Mouse (Mus musculus) hindbrain, embryonic 10.5 days (tissue): ENCODE measurements around the gene Tacr1. TPM values are rescaled to one million over a fixed set of nuclear protein-coding genes. Genes with fewer than 3 reads are reported as not detected.

Experiments used
- DNase-seq: peaks from one replicate; pipeline ENCODE4 v3.0.0-alpha.2; 2017; ENCODE audit warnings: low spot score
- H3K27ac ChIP-seq: fragments of 300-500 bp; sonication (generic); 2 replicates; pipeline ENCODE4 v1.5.1; 2016; ENCODE audit warnings: mild to moderate bottlenecking, moderate library complexity
- H3K27me3 ChIP-seq: fragments of 300-500 bp; sonication (generic); 2 replicates; pipeline ENCODE4 v1.6.1; 2016; ENCODE audit warnings: mild to moderate bottlenecking; ENCODE audit not compliant: poor library complexity, insufficient read depth, severe bottlenecking
- H3K36me3 ChIP-seq: fragments of 300-500 bp; sonication (generic); 2 replicates; pipeline ENCODE4 v1.6.1; 2016; ENCODE audit warnings: mild to moderate bottlenecking, moderate library complexity
- H3K4me1 ChIP-seq: fragments of 300-500 bp; sonication (generic); replicated peaks from 2 replicates; pipeline ENCODE4 v1.6.1; 2016; ENCODE audit warnings: mild to moderate bottlenecking
- H3K4me3 ChIP-seq: fragments of 300-500 bp; sonication (generic); 2 replicates; pipeline ENCODE4 v1.5.1; 2016; ENCODE audit warnings: mild to moderate bottlenecking, moderate library complexity
- H3K9me3 ChIP-seq: fragments of 300-500 bp; sonication (generic); 2 replicates; pipeline ENCODE4 v1.6.1; 2016; ENCODE audit warnings: mild to moderate bottlenecking, moderate library complexity
- WGBS: fragments of 180-500 bp; shearing (Covaris S2); methylation state at CpG from one replicate; pipeline ENCODE4 v1.1.7; 2016; 5-methylcytosine and 5-hydroxymethylcytosine counted together
- polyA plus RNA-seq: library from polyadenylated mRNA; unstranded; fragments of >200 nt; fragmentation: Nextera tagmentation; extraction: Ambion mirVana; gene quantifications from 2 replicates; pipeline ENCODE4 v1.2.1, GENCODE M21; 2016

The Tacr1 gene
- polyA plus RNA-seq, 1 experiment from 2014 or later = 0.59 TPM

GRCm38 (mm10) chr6:82585396-82585795, 183.3 kb downstream of the Tacr1 start:
- Histone ChIP-seq H3K27ac (no peak overlapping the region), H3K9me3 (no peaks in the 10 kb centered on the region), H3K36me3 (no peaks in the 10 kb centered on the region), H3K4me3 (no peak overlapping the region), H3K4me1 (no peaks in the 10 kb centered on the region), H3K27me3 (no peaks in the 10 kb centered on the region)
- DNase-seq = no peak
- 71% methylated on average over 6 of the region's 6 CpGs for WGBS

- H3K27me3 ChIP-seq = no peaks in the 10 kb centered on the region
- DNase-seq = no peak
- 86% methylated on average over 7 of the region's 7 CpGs for WGBS
- H3K9me3 ChIP-seq = no peaks in the 10 kb centered on the region; the same call in 1 of the 2 replicates
- no peaks in the 10 kb centered on the region for H3K36me3 ChIP-seq
- H3K27ac ChIP-seq = no peak overlapping the region
- no peak overlapping the region for H3K4me3 ChIP-seq
- no peaks in the 10 kb centered on the region for H3K4me1 ChIP-seq
These were observed 187.3 kb downstream of the Tacr1 start for GRCm38 (mm10) chr6:82589387-82589786.

GRCm38 (mm10) chr6:82595461-82596090, 193.4 kb downstream of the Tacr1 start:
- Histone ChIP-seq H3K4me1 (no peaks in the 10 kb centered on the region), H3K4me3 (no peak overlapping the region), H3K27me3 (no peaks in the 10 kb centered on the region), H3K9me3 (no peaks in the 10 kb centered on the region; the same call in 1 of the 2 replicates), H3K27ac (no peak overlapping the region), H3K36me3 (no peaks in the 10 kb centered on the region)
- 86% methylated on average over 8 of the region's 8 CpGs for WGBS
- DNase-seq = no peak

- WGBS = 89% methylated on average over 9 of the region's 9 CpGs
- no peak for DNase-seq
- Histone ChIP-seq H3K4me3 (no peak overlapping the region), H3K4me1 (peaks cover 5% of the 10 kb centered on the region; the same call in 1 of the 2 replicates), H3K9me3 (peaks cover 5% of the 10 kb centered on the region; the same call in 1 of the 2 replicates), H3K27me3 (no peaks in the 10 kb centered on the region), H3K36me3 (no peaks in the 10 kb centered on the region), H3K27ac (no peak overlapping the region)
These were observed 201.1 kb downstream of the Tacr1 start for GRCm38 (mm10) chr6:82603228-82603627.

DNA sequence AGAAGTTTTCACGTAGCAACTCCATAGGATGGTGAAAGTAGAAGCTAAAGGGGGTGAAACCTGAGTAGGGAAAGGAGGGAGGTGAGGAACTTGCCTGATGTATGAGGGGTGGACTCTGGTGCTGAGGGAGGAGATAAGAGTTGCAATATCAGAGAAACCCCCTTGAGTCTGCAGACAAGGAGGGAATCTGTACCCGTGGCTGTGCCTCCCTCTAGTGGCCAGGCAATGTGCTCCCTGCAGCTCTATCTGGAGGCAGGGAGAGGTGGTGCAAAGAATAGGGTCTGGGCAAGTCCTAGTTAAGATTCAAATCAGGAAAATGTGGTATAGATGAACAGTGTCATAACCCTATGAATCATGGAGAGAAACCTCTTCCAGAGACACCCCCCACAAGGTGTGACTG, 201.5 kb downstream of the Tacr1 start:
- H3K27ac ChIP-seq = no peak overlapping the region
- H3K4me1 ChIP-seq = peaks cover 5% of the 10 kb centered on the region; the same call in 1 of the 2 replicates
- no peaks in the 10 kb centered on the region for H3K36me3 ChIP-seq
- no peaks in the 10 kb centered on the region for H3K27me3 ChIP-seq
- H3K9me3 ChIP-seq = peaks cover 5% of the 10 kb centered on the region; the same call in 1 of the 2 replicates
- no peak overlapping the region for H3K4me3 ChIP-seq
- DNase-seq = peak; percentile 44
- 56% methylated on average over 2 of the region's 2 CpGs for WGBS

GRCm38 (mm10) chr6:82604791-82605190, 202.7 kb downstream of the Tacr1 start:
- Histone ChIP-seq H3K9me3 (peaks cover 5% of the 10 kb centered on the region; the same call in 1 of the 2 replicates), H3K27me3 (no peaks in the 10 kb centered on the region), H3K36me3 (no peaks in the 10 kb centered on the region), H3K4me3 (no peak overlapping the region), H3K4me1 (peaks cover 5% of the 10 kb centered on the region; the same call in 1 of the 2 replicates), H3K27ac (no peak overlapping the region)
- WGBS = 82% methylated on average over 8 of the region's 8 CpGs
- no peak for DNase-seq

DNA sequence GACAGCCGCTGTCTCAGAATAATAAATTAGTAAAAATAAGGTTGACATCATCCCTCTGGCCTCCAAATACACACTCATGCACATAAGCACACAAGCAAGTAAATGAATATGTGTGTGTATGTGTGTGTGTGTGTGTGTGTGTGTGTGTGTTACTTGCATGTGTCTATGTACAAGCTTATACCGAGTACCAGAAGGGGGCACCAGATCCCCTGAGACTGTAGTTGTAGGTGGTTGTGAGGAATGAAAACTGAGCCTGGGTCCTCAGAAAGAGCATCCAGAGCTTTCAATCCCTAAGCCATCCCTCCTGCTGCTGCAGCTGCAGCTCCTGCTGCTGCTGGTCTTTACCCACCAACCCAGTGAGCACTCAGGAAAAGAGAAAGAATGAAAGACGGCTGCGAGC, 206.6 kb downstream of the Tacr1 start:
- no peaks in the 10 kb centered on the region for H3K9me3 ChIP-seq
- no peaks in the 10 kb centered on the region for H3K36me3 ChIP-seq
- H3K27me3 ChIP-seq = no peaks in the 10 kb centered on the region
- DNase-seq = no peak
- WGBS = 95% methylated on average over 4 of the region's 4 CpGs
- H3K4me1 ChIP-seq = peaks cover 5% of the 10 kb centered on the region; the same call in 1 of the 2 replicates
- no peak overlapping the region for H3K27ac ChIP-seq
- H3K4me3 ChIP-seq = no peak overlapping the region

- Histone ChIP-seq H3K27me3 (no peaks in the 10 kb centered on the region), H3K4me1 (peaks cover 5% of the 10 kb centered on the region; the same call in 1 of the 2 replicates), H3K4me3 (no peak overlapping the region), H3K9me3 (no peaks in the 10 kb centered on the region), H3K27ac (no peak overlapping the region), H3K36me3 (no peaks in the 10 kb centered on the region)
- no peak for DNase-seq
- WGBS = 70% methylated on average over 7 of the region's 7 CpGs
These were observed 207.3 kb downstream of the Tacr1 start for GRCm38 (mm10) chr6:82609339-82609926.
